Mouse (Mus musculus) myocyte (in vitro differentiated cells): ENCODE measurements around the gene Sh3gl3.

Source experiments
- CEBPB ChIP-seq: IDR thresholded peaks from 2 replicates; pipeline ENCODE4 v1.6.1; 2011; ENCODE audit warnings: mild to moderate bottlenecking, moderate library complexity; ENCODE audit not compliant: poor library complexity, insufficient read depth, severe bottlenecking
- E2F4 ChIP-seq: IDR thresholded peaks from one replicate; pipeline ENCODE4 v1.6.1; 2011; ENCODE audit warnings: mild to moderate bottlenecking, control low read depth, moderate library complexity; ENCODE audit not compliant: insufficient read depth
- MAX ChIP-seq: IDR thresholded peaks from one replicate; pipeline ENCODE4 v1.6.1; 2011; ENCODE audit warnings: low read depth, mild to moderate bottlenecking, control low read depth
- MYOG ChIP-seq, 3 experiments: IDR thresholded peaks; one replicate each; pipeline ENCODE4 v1.6.1; 2011; ENCODE audit warnings: control low read depth in 2 of 3, low read depth in 2 of 3, mild to moderate bottlenecking in 2 of 3; ENCODE audit not compliant: insufficient read length in 2 of 3, control insufficient read depth in 1 of 3, insufficient read depth in 1 of 3
- POLR2A ChIP-seq: IDR thresholded peaks from one replicate; pipeline ENCODE4 v1.6.1; 2011; ENCODE audit warnings: low read depth, mild to moderate bottlenecking, control low read depth, moderate library complexity; ENCODE audit not compliant: insufficient read length
- POLR2AphosphoS2 ChIP-seq: IDR thresholded peaks from one replicate; pipeline ENCODE4 v1.6.1; 2011; ENCODE audit warnings: low read depth, control low read depth; ENCODE audit not compliant: insufficient read length
- TCF12 ChIP-seq: IDR thresholded peaks from one replicate; pipeline ENCODE4 v1.6.1; 2011; ENCODE audit warnings: mild to moderate bottlenecking, control low read depth; ENCODE audit not compliant: poor library complexity, insufficient read depth, severe bottlenecking
- USF1 ChIP-seq: IDR thresholded peaks from one replicate; pipeline ENCODE4 v1.6.1; 2011; ENCODE audit warnings: low read depth, mild to moderate bottlenecking, control low read depth, moderate library complexity

DNA sequence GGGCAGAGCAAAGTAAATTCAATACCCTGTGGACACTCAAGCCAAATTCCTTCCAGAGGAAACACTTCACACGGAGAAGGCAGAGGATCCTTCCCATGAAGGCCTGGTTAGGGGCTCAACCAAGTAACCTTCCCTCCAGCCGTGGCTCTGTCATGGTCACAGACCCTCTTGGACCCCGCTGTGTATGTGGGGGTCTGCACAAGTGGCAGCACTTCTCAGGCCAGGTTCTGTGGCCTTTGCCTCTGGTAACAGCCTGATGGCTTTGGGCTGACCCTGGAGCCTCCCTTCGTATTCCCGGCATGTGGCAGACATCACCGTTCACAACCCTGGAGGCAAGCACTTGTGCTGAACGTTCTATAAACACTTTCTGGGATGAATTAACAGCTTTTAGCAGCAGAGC is 176.2 kb downstream of the Sh3gl3 start:
- no peak for TF ChIP-seq POLR2A
- TF ChIP-seq MAX: no peak
- TF ChIP-seq MYOG (IDR thresholded peaks at IDR 0.05; ENCODE audit: control insufficient read depth in 1 of 3, insufficient read depth in 1 of 3, insufficient read length in 2 of 3, low read depth in 2 of 3): no peak
- no peak for TF ChIP-seq CEBPB
- TF ChIP-seq USF1: no peak
- TF ChIP-seq E2F4: no peak
- TF ChIP-seq TCF12: no peak
- no peak for TF ChIP-seq POLR2AphosphoS2
